Mouse (Mus musculus) intestine, embryonic 15.5 days (tissue): ENCODE measurements around the gene Coa4. TPM values are rescaled to one million over a fixed set of nuclear protein-coding genes. Genes with fewer than 3 reads are reported as not detected.

ENCODE experiments used
- ATAC-seq: fragments of 200-750 bp; cut with Nextera tagmentation; 2 replicates; pipeline ENCODE4 v1.8.0; 2017; ENCODE audit warnings: moderate TSS enrichment, moderate library complexity
- H3K27ac ChIP-seq: fragments of 300-500 bp; sonication (generic); 2 replicates; pipeline ENCODE4 v1.5.1; 2015; ENCODE audit warnings: mild to moderate bottlenecking, inconsistent platforms
- H3K27me3 ChIP-seq: fragments of 300-500 bp; sonication (generic); replicated peaks from 2 replicates; pipeline ENCODE4 v1.6.1; 2015; ENCODE audit warnings: inconsistent platforms
- H3K36me3 ChIP-seq: fragments of 300-500 bp; sonication (generic); 2 replicates; pipeline ENCODE4 v1.6.1; 2015; ENCODE audit warnings: inconsistent platforms
- H3K4me1 ChIP-seq: fragments of 300-500 bp; sonication (generic); replicated peaks from 2 replicates; pipeline ENCODE4 v1.6.1; 2015; ENCODE audit warnings: inconsistent platforms
- H3K4me2 ChIP-seq: fragments of 300-500 bp; sonication (generic); replicated peaks from 2 replicates; pipeline ENCODE4 v1.6.1; 2015; ENCODE audit warnings: mild to moderate bottlenecking, inconsistent platforms
- H3K4me3 ChIP-seq: fragments of 300-500 bp; sonication (generic); replicated peaks from 2 replicates; pipeline ENCODE4 v1.5.1; 2015; ENCODE audit warnings: inconsistent platforms
- H3K9ac ChIP-seq: fragments of 300-500 bp; sonication (generic); 2 replicates; pipeline ENCODE4 v1.6.1; 2015; ENCODE audit warnings: inconsistent platforms
- H3K9me3 ChIP-seq: fragments of 300-500 bp; sonication (generic); 2 replicates; pipeline ENCODE4 v1.6.1; 2016; ENCODE audit warnings: inconsistent platforms
- WGBS: fragments of 180-500 bp; shearing (Covaris S2); methylation state at CpG from one replicate; pipeline ENCODE4 v1.1.7; 2015; 5-methylcytosine and 5-hydroxymethylcytosine counted together
- polyA plus RNA-seq: library from polyadenylated mRNA; unstranded; fragments of >200 nt; fragmentation: Nextera tagmentation; extraction: Ambion mirVana; gene quantifications from 2 replicates; pipeline ENCODE4 v1.2.1, GENCODE M21; 2015

The Coa4 gene
- polyA plus RNA-seq, 1 experiment from 2014 or later, result 40.8 TPM

GRCm38 (mm10) chr7:100578794-100579193 lies 41.9 kb downstream of the Coa4 start:
- Histone ChIP-seq H3K27ac (no peak overlapping the region), H3K36me3 (no peaks in the 10 kb centered on the region), H3K9me3 (no peaks in the 10 kb centered on the region), H3K4me3 (no peak overlapping the region), H3K4me1 (peaks cover 3% of the 10 kb centered on the region; the same call in 1 of the 2 replicates), H3K4me2 (no peak overlapping the region), H3K27me3 (no peaks in the 10 kb centered on the region), H3K9ac (no peak overlapping the region)
- no peak for ATAC-seq
- WGBS, result 82% methylated on average over 2 of the region's 2 CpGs

- peaks cover 3% of the 10 kb centered on the region; the same call in 1 of the 2 replicates for H3K4me1 ChIP-seq
- peak overlapping the region; percentile 58 for H3K4me3 ChIP-seq
- H3K27me3 ChIP-seq, result no peaks in the 10 kb centered on the region
- no peaks in the 10 kb centered on the region for H3K36me3 ChIP-seq
- no peaks in the 10 kb centered on the region for H3K9me3 ChIP-seq
- peak overlapping the region; percentile 83 for H3K9ac ChIP-seq
- no peak overlapping the region for H3K27ac ChIP-seq
- H3K4me2 ChIP-seq, result peak overlapping the region; percentile 78
- no peak for ATAC-seq
- 39% methylated on average over 7 of the region's 7 CpGs for WGBS
These were observed 45.4 kb downstream of the Coa4 start for GRCm38 (mm10) chr7:100582235-100582634.

- Histone ChIP-seq H3K27ac (peak overlapping the region; percentile 91), H3K36me3 (no peaks in the 10 kb centered on the region), H3K27me3 (no peaks in the 10 kb centered on the region), H3K4me2 (peak overlapping the region; percentile 78), H3K4me3 (peak overlapping the region; percentile 58), H3K9ac (peak overlapping the region; percentile 83), H3K9me3 (no peaks in the 10 kb centered on the region), H3K4me1 (peaks cover 3% of the 10 kb centered on the region; the same call in 1 of the 2 replicates)
- ATAC-seq, result peak; percentile 97
- under 1% methylated on average over 31 of the region's 31 CpGs for WGBS
These were observed 45.9 kb downstream of the Coa4 start for GRCm38 (mm10) chr7:100582727-100583236.

- Histone ChIP-seq H3K9ac (no peak overlapping the region), H3K36me3 (no peaks in the 10 kb centered on the region), H3K4me1 (no peaks in the 10 kb centered on the region), H3K27ac (peak overlapping the region; percentile 78), H3K27me3 (no peaks in the 10 kb centered on the region), H3K4me3 (no peak overlapping the region), H3K4me2 (peak overlapping the region; percentile 17), H3K9me3 (no peaks in the 10 kb centered on the region)
- ATAC-seq, result peak; percentile 67
- 56% methylated on average over 1 of the region's 1 CpGs for WGBS
These were observed 52.9 kb downstream of the Coa4 start for GRCm38 (mm10) chr7:100589816-100590215.

Other genes starting within 250 kb of the Coa4 start
- gene C2cd3, start 164.8 kb upstream of the Coa4 start, polyA plus RNA-seq, result 13.3 and 15.5 TPM in 2 replicates
- gene Ppme1, start 164.8 kb upstream of the Coa4 start, polyA plus RNA-seq, result 50.6 and 51.3 TPM in 2 replicates
- gene Ucp3, start 64.1 kb upstream of the Coa4 start, polyA plus RNA-seq, result not detected in 2 replicates
- 272 and 287 TPM in 2 replicates for gene Ucp2, start 43.7 kb upstream of the Coa4 start, polyA plus RNA-seq
- gene Dnajb13, start 22.1 kb upstream of the Coa4 start, polyA plus RNA-seq, result 0.28 and 0.41 TPM in 2 replicates
- 105 and 116 TPM in 2 replicates for gene Rab6a, start 70.3 kb downstream of the Coa4 start, polyA plus RNA-seq
- gene Mrpl48, start 71.2 kb downstream of the Coa4 start, polyA plus RNA-seq, result 87.7 and 87.9 TPM in 2 replicates
- gene Plekhb1, start 125.3 kb downstream of the Coa4 start, polyA plus RNA-seq, result 14.6 and 15.3 TPM in 2 replicates
- 25.1 and 26.9 TPM in 2 replicates for gene Fam168a, start 169.6 kb downstream of the Coa4 start, polyA plus RNA-seq